9 mouse cellular contexts compared by ENCODE assay signal in the genomic region with DNA sequence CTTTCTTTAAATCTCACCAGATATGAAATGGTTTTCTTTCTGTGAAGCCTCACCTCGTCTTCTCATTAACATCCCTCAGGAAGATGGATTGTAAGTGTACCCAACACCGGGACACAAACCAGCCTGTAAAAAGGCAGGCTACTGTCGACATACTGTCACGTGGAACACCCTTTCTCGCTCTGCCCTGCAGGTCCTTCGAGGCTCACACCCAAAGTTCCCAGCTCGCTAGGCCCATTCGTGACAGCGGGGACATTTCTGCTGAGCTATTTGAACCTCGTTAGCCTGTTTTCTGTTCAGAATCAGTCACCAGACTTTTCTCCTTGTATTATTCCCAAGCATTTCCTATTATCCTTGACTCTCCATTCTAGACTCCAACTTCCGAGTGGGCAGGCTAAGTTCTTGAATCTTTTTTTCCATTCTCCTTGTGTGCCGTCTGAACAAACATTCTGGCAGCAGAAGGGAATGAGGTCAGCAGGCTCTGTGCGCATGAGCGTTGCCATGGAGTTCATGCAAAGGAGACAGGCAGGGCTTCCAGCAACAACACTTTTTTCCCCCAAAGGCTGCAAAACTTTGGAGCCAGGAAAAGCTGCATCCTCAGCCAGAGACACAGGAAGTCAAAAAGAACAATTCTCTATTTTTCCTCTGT.
DNase-seq lines count a peak whose midpoint lies in the region; ATAC-seq and TF ChIP-seq lines count a peak whose summit lies in the region.
"Had no signal": no experiment of that assay in that cellular context is flagged by ENCODE, and none has a peak within 500 bp of the region (broad histone marks: within the 10 kb centered on the region; RNA-seq: fewer than 3 reads in every experiment).

No protein-coding gene starts in this region.

- H3K4me2 ChIP-seq in hindbrain, embryonic 11.5 days (replicated peaks; ENCODE audit: low read depth, low read length), result no peak overlapping the region
- H3K4me2 ChIP-seq in midbrain, embryonic 13.5 days (replicated peaks), result no peak overlapping the region

- no peak overlapping the region for H3K27ac ChIP-seq in cerebellum, adult 2 months (ENCODE audit: insufficient read depth, low read length)
- no peak overlapping the region for H3K27ac ChIP-seq in hindbrain, embryonic 11.5 days (ENCODE audit: low read depth, low read length)
- H3K27ac ChIP-seq in midbrain, embryonic 13.5 days, result 0 out of 2 replicates have a peak overlapping the region, but pooled peaks have one; percentile 17

- H3K4me3 ChIP-seq in cerebellum, adult 2 months (replicated peaks; ENCODE audit: insufficient read depth, low read depth, low read length), result no peak overlapping the region
- no peak overlapping the region for H3K4me3 ChIP-seq in hindbrain, embryonic 11.5 days (ENCODE audit: low read depth, low read length)
- H3K4me3 ChIP-seq in midbrain, embryonic 13.5 days (replicated peaks), result no peak overlapping the region

- no peak for ATAC-seq in hindbrain, embryonic 11.5 days (ENCODE audit: low FRiP score)
- ATAC-seq in midbrain, embryonic 13.5 days, result no peak

- no peak for TF ChIP-seq CTCF in cerebellum, adult 2 months (IDR thresholded peaks at IDR 0.05; ENCODE audit: borderline replicate concordance, insufficient read depth, low read depth, low read length)

- H3K9ac ChIP-seq in hindbrain, embryonic 11.5 days (ENCODE audit: low read depth, low read length), result no peak overlapping the region
- H3K9ac ChIP-seq in midbrain, embryonic 13.5 days (replicated peaks), result no peak overlapping the region

- 54% methylated on average over 14 of the region's 14 CpGs for WGBS in cerebellum, adult 2 months
- 70% methylated on average over 14 of the region's 14 CpGs for WGBS in hindbrain, embryonic 11.5 days
- WGBS in midbrain, embryonic 13.5 days, result 55% methylated on average over 14 of the region's 14 CpGs

- peak; percentile 42 to 65 for DNase-seq in adrenal gland, adult 18-20 months (ENCODE audit: low spot score in 2 of 2)
- DNase-seq in cerebellum, adult 2 months, result peak; percentile 28 to 55
- peak; percentile 61 to 80 for DNase-seq in frontal cortex, postnatal 14 days (ENCODE audit: low spot score in 2 of 2)
- DNase-seq in hindbrain, embryonic 11.5 days (ENCODE audit: low spot score), result peak; percentile 35
- DNase-seq in layer of hippocampus, postnatal 14 days (ENCODE audit: low spot score in 2 of 2), result peak; percentile 75 to 92
- peak; percentile 83 for DNase-seq in telencephalon, adult 2 months (ENCODE audit: low read depth, low spot score)
- DNase-seq in thymus, postnatal 36 days, result no peak

- H3K36me3 ChIP-seq in hindbrain, embryonic 11.5 days (ENCODE audit: control insufficient read depth, insufficient read depth, low read length), result no peaks in the 10 kb centered on the region
- H3K36me3 ChIP-seq in midbrain, embryonic 13.5 days, result no peaks in the 10 kb centered on the region
- H3K36me3 ChIP-seq: G1E had no signal

- H3K4me1 ChIP-seq in cerebellum, adult 2 months (ENCODE audit: control insufficient read depth, insufficient read depth, low read length), result no peaks in the 10 kb centered on the region; the same call in 1 of the 2 replicates
- H3K4me1 ChIP-seq in hindbrain, embryonic 11.5 days (replicated peaks; ENCODE audit: control insufficient read depth, insufficient read depth, low read length), result no peaks in the 10 kb centered on the region
- peaks cover 6% of the 10 kb centered on the region; the same call in 1 of the 2 replicates for H3K4me1 ChIP-seq in midbrain, embryonic 13.5 days (replicated peaks)

- no peaks in the 10 kb centered on the region for H3K27me3 ChIP-seq in cerebellum, adult 2 months (ENCODE audit: control insufficient read depth, insufficient read depth, low read length)
- no peaks in the 10 kb centered on the region for H3K27me3 ChIP-seq in hindbrain, embryonic 11.5 days (ENCODE audit: control insufficient read depth, insufficient read depth, low read length)
- no peaks in the 10 kb centered on the region for H3K27me3 ChIP-seq in midbrain, embryonic 13.5 days

- no peaks in the 10 kb centered on the region for H3K9me3 ChIP-seq in hindbrain, embryonic 11.5 days (ENCODE audit: control insufficient read depth, low read length)
- no peaks in the 10 kb centered on the region for H3K9me3 ChIP-seq in midbrain, embryonic 13.5 days

- TF ChIP-seq POLR2A in cerebellum, adult 2 months (IDR thresholded peaks at IDR 0.05; ENCODE audit: borderline replicate concordance, insufficient read depth, low read length), result no peak

Comparison
In these comparisons a context has a peak if more than half of its experiments do, and no peak if none do; other contexts are left out.
1. DNase-seq: peak in adrenal gland, adult 18-20 months (2 of 2), cerebellum, adult 2 months (2 of 2), frontal cortex, postnatal 14 days (2 of 2), hindbrain, embryonic 11.5 days (single experiment), layer of hippocampus, postnatal 14 days (2 of 2) and telencephalon, adult 2 months (single experiment); none in thymus, postnatal 36 days (0 of 2).